Mouse (Mus musculus) embryonic facial prominence, embryonic 15.5 days (tissue): ENCODE measurements around the gene D430041D05Rik. TPM values are rescaled to one million over a fixed set of nuclear protein-coding genes. Genes with fewer than 3 reads are reported as not detected.

Experiments used
- ATAC-seq: fragments of 200-750 bp; cut with Nextera tagmentation; 2 replicates; pipeline ENCODE4 v1.8.0; 2017; ENCODE audit warnings: low read depth, moderate TSS enrichment; ENCODE audit not compliant: insufficient number of reproducible peaks, low FRiP score, low TSS enrichment
- H3K27ac ChIP-seq: fragments of 300-500 bp; sonication (generic); replicated peaks from 2 replicates; pipeline ENCODE4 v1.5.1; 2015; ENCODE audit warnings: mild to moderate bottlenecking, inconsistent platforms
- H3K27me3 ChIP-seq: fragments of 300-500 bp; sonication (generic); 2 replicates; pipeline ENCODE4 v1.6.1; 2015; ENCODE audit warnings: inconsistent platforms
- H3K36me3 ChIP-seq: fragments of 300-500 bp; sonication (generic); 2 replicates; pipeline ENCODE4 v1.6.1; 2015; ENCODE audit warnings: mild to moderate bottlenecking, inconsistent platforms
- H3K4me1 ChIP-seq: fragments of 300-500 bp; sonication (generic); 2 replicates; pipeline ENCODE4 v1.6.1; 2015; ENCODE audit warnings: inconsistent platforms
- H3K4me2 ChIP-seq: fragments of 300-500 bp; sonication (generic); replicated peaks from 2 replicates; pipeline ENCODE4 v1.6.1; 2015; ENCODE audit warnings: mild to moderate bottlenecking, inconsistent platforms
- H3K4me3 ChIP-seq: fragments of 300-500 bp; sonication (generic); replicated peaks from 2 replicates; pipeline ENCODE4 v1.5.1; 2015; ENCODE audit warnings: mild to moderate bottlenecking, inconsistent platforms
- H3K9ac ChIP-seq: fragments of 300-500 bp; sonication (generic); 2 replicates; pipeline ENCODE4 v1.6.1; 2015; ENCODE audit warnings: inconsistent platforms
- H3K9me3 ChIP-seq: fragments of 300-500 bp; sonication (generic); replicated peaks from 2 replicates; pipeline ENCODE4 v1.6.1; 2016; ENCODE audit warnings: inconsistent platforms
- WGBS: fragments of 180-500 bp; shearing (Covaris S2); methylation state at CpG from one replicate; pipeline ENCODE4 v1.1.7; 2015; 5-methylcytosine and 5-hydroxymethylcytosine counted together
- microRNA counts: library from miRNA; unstranded; fragments of <30 nt; microRNA quantifications from one replicate; lab custom pipeline; 2016
- microRNA-seq: library from miRNA; unstranded; fragments of <30 nt; microRNA quantifications from one replicate; pipeline ENCODE4, GENCODE M21; 2016; ENCODE audit warnings: borderline number of aligned reads
- polyA plus RNA-seq: library from polyadenylated mRNA; unstranded; fragments of >200 nt; fragmentation: Nextera tagmentation; extraction: Ambion mirVana; gene quantifications from 2 replicates; pipeline ENCODE4 v1.2.1, GENCODE M21; 2015

The D430041D05Rik gene
- polyA plus RNA-seq, 1 experiment from 2014 or later: 0.67 TPM

DNA sequence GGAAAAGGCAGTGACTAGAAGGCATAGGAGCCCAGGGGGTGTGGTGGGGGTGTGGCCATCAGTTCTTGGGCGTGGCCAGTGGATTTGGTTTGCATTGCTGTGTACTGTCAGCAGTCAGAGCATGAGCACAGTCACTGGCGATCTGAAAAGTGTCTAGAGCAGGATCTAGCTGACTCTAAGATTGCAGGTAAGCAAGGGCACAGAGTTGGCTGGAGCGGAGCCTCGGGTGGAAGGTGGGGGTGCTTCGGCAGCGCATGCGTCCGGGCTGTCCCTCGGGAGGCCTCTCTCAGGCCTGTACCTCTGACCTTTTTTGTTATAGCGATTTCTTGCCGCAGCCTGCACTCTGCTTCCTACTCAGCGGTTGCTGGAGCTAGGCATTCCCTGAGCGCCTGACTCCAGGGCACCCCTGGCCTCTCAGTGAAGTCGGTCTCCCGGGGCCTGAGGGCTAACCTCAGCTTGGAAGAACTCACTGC lies 315.0 kb downstream of the D430041D05Rik start, which contains the start of gene Cd59a:
Cd59a (plus strand) TSS at position 61 of the 473 bp plus-strand sequence.
- H3K9me3 ChIP-seq: no peaks in the 10 kb centered on the region
- H3K4me1 ChIP-seq: peaks cover 11% of the 10 kb centered on the region
- peak within 1 kb of the TSS; percentile 55 for H3K27ac ChIP-seq
- ATAC-seq: peak; percentile 90
- H3K36me3 ChIP-seq: no peaks in the 10 kb centered on the region
- WGBS: 5% methylated on average over 15 of the region's 15 CpGs
- H3K4me3 ChIP-seq: peak within 1 kb of the TSS; percentile 49
- H3K4me2 ChIP-seq: peak within 1 kb of the TSS; percentile 63
- H3K9ac ChIP-seq: peak within 1 kb of the TSS; percentile 47
- H3K27me3 ChIP-seq: no peaks in the 10 kb centered on the region

DNA sequence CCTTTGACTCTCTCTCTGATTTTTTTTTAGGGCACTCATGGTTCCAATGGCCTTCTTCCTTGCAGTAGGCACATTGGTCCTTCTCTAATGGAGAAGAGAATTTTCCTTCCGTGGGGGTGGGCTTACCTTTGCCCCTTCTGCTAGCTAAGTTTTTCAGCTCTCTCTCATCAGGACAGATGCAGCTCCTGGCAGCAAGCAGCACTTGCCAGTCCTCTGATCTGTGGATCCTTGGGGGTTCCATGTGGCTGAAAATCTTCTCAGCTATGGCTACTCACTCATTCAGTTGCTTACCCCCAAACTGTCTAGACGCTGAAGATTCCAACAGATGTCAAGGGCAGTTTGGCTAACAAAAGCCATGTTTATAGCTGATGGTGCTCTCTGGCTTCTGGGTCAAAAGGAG lies 317.5 kb downstream of the D430041D05Rik start:
- H3K27ac ChIP-seq: no peak overlapping the region
- no peak for ATAC-seq
- H3K4me2 ChIP-seq: no peak overlapping the region
- WGBS: 67% methylated on average over 2 of the region's 2 CpGs
- H3K27me3 ChIP-seq: no peaks in the 10 kb centered on the region
- peaks cover 11% of the 10 kb centered on the region for H3K4me1 ChIP-seq
- H3K4me3 ChIP-seq: no peak overlapping the region
- H3K36me3 ChIP-seq: no peaks in the 10 kb centered on the region
- no peak overlapping the region for H3K9ac ChIP-seq
- no peaks in the 10 kb centered on the region for H3K9me3 ChIP-seq

MicroRNAs encoded within 50 kb of the gene (microRNA counts, 519-probe panel; counts per million panel counts)
- 1,355 counts per million, percentile 8 among the panel's probes with 10 or more counts for microRNA mmu-miR-1902 (lab: Ali Mortazavi, UCI)

Small RNAs within 50 kb of the gene (microRNA-seq; reads per million reads assigned to microRNA genes)
- gene Mir1902: not detected

Other genes with a start within 250 kb of the D430041D05Rik start
- 17.5 and 18.5 TPM in 2 replicates for gene Hipk3, start 83.4 kb upstream of the D430041D05Rik start, polyA plus RNA-seq
- 64.5 and 65.2 TPM in 2 replicates for gene Cstf3, start 179.5 kb upstream of the D430041D05Rik start, polyA plus RNA-seq